Mouse (Mus musculus): ENCODE data around the gene Nagpa. TPM values are rescaled to one million over a fixed set of nuclear protein-coding genes. Genes with fewer than 3 reads are reported as not detected.

Nagpa gene
- polyA plus RNA-seq, 1 experiment from 2014 or later = 11.4 TPM

GRCm38 (mm10) chr16:5184101-5184500, 19.7 kb downstream of the Nagpa start:
- WGBS = 61% methylated on average over 8 of the region's 8 CpGs
- H3K4me2 ChIP-seq (ENCODE audit: low read length) = no peak overlapping the region
- no peak overlapping the region for H3K27ac ChIP-seq (ENCODE audit: low read length)
- H3K9ac ChIP-seq (ENCODE audit: low read depth, low read length) = no peak overlapping the region
- H3K36me3 ChIP-seq (ENCODE audit: control insufficient read depth, insufficient read depth, low read length) = no peaks in the 10 kb centered on the region
- H3K27me3 ChIP-seq (ENCODE audit: control insufficient read depth, insufficient read depth, low read depth, low read length) = no peaks in the 10 kb centered on the region; the same call in 1 of the 2 replicates
- no peak overlapping the region for H3K4me3 ChIP-seq (ENCODE audit: low read depth, low read length)
- no peaks in the 10 kb centered on the region for H3K4me1 ChIP-seq (ENCODE audit: control insufficient read depth, insufficient read depth, low read length)
- ATAC-seq = no peak
- H3K9me3 ChIP-seq (replicated peaks; ENCODE audit: control insufficient read depth, low read length, poor library complexity, severe bottlenecking) = no peaks in the 10 kb centered on the region

- Histone ChIP-seq H3K4me3 (ENCODE audit: low read depth, low read length) (no peak overlapping the region), H3K27me3 (ENCODE audit: control insufficient read depth, insufficient read depth, low read depth, low read length) (no peaks in the 10 kb centered on the region), H3K9ac (ENCODE audit: low read depth, low read length) (no peak overlapping the region), H3K4me2 (ENCODE audit: low read length) (no peak overlapping the region), H3K27ac (ENCODE audit: low read length) (no peak overlapping the region), H3K4me1 (ENCODE audit: control insufficient read depth, insufficient read depth, low read length) (no peaks in the 10 kb centered on the region), H3K9me3 (replicated peaks; ENCODE audit: control insufficient read depth, low read length, poor library complexity, severe bottlenecking) (no peaks in the 10 kb centered on the region), H3K36me3 (ENCODE audit: control insufficient read depth, insufficient read depth, low read length) (no peaks in the 10 kb centered on the region)
- 75% methylated on average over 18 of the region's 18 CpGs for WGBS
- ATAC-seq = no peak
Measured at GRCm38 (mm10) chr16:5183310-5183975, 20.4 kb downstream of the Nagpa start.

- Histone ChIP-seq H3K27ac (ENCODE audit: low read length) (no peak overlapping the region), H3K4me2 (ENCODE audit: low read length) (no peak overlapping the region), H3K4me3 (ENCODE audit: low read depth, low read length) (no peak overlapping the region), H3K27me3 (ENCODE audit: control insufficient read depth, insufficient read depth, low read depth, low read length) (no peaks in the 10 kb centered on the region), H3K9me3 (replicated peaks; ENCODE audit: control insufficient read depth, low read length, poor library complexity, severe bottlenecking) (no peaks in the 10 kb centered on the region), H3K4me1 (ENCODE audit: control insufficient read depth, insufficient read depth, low read length) (no peaks in the 10 kb centered on the region), H3K36me3 (ENCODE audit: control insufficient read depth, insufficient read depth, low read length) (no peaks in the 10 kb centered on the region), H3K9ac (ENCODE audit: low read depth, low read length) (no peak overlapping the region)
- WGBS = 98% methylated on average over 6 of the region's 6 CpGs
- no peak for ATAC-seq
Measured at GRCm38 (mm10) chr16:5172636-5173035, 31.2 kb downstream of the Nagpa start.

- Histone ChIP-seq H3K9me3 (replicated peaks; ENCODE audit: control insufficient read depth, low read length, poor library complexity, severe bottlenecking) (no peaks in the 10 kb centered on the region), H3K4me1 (ENCODE audit: control insufficient read depth, insufficient read depth, low read length) (no peaks in the 10 kb centered on the region), H3K9ac (ENCODE audit: low read depth, low read length) (no peak overlapping the region), H3K27me3 (ENCODE audit: control insufficient read depth, insufficient read depth, low read depth, low read length) (no peaks in the 10 kb centered on the region), H3K36me3 (ENCODE audit: control insufficient read depth, insufficient read depth, low read length) (no peaks in the 10 kb centered on the region), H3K4me2 (ENCODE audit: low read length) (no peak overlapping the region), H3K27ac (ENCODE audit: low read length) (no peak overlapping the region), H3K4me3 (ENCODE audit: low read depth, low read length) (no peak overlapping the region)
- 84% methylated on average over 5 of the region's 5 CpGs for WGBS
- no peak for ATAC-seq
Measured at GRCm38 (mm10) chr16:5168829-5169228, 35.0 kb downstream of the Nagpa start.

- Histone ChIP-seq H3K27me3 (ENCODE audit: control insufficient read depth, insufficient read depth, low read depth, low read length) (no peaks in the 10 kb centered on the region), H3K4me2 (ENCODE audit: low read length) (no peak overlapping the region), H3K9me3 (replicated peaks; ENCODE audit: control insufficient read depth, low read length, poor library complexity, severe bottlenecking) (no peaks in the 10 kb centered on the region), H3K4me3 (ENCODE audit: low read depth, low read length) (no peak overlapping the region), H3K27ac (ENCODE audit: low read length) (no peak overlapping the region), H3K4me1 (ENCODE audit: control insufficient read depth, insufficient read depth, low read length) (no peaks in the 10 kb centered on the region), H3K9ac (ENCODE audit: low read depth, low read length) (no peak overlapping the region), H3K36me3 (ENCODE audit: control insufficient read depth, insufficient read depth, low read length) (no peaks in the 10 kb centered on the region)
- ATAC-seq = no peak
- 82% methylated on average over 2 of the region's 2 CpGs for WGBS
Measured at GRCm38 (mm10) chr16:5168038-5168437, 35.8 kb downstream of the Nagpa start.

GRCm38 (mm10) chr16:5164327-5164726, 39.5 kb downstream of the Nagpa start:
- no peak overlapping the region for H3K4me2 ChIP-seq (ENCODE audit: low read length)
- H3K9me3 ChIP-seq (replicated peaks; ENCODE audit: control insufficient read depth, low read length, poor library complexity, severe bottlenecking) = no peaks in the 10 kb centered on the region
- no peaks in the 10 kb centered on the region for H3K4me1 ChIP-seq (ENCODE audit: control insufficient read depth, insufficient read depth, low read length)
- ATAC-seq = no peak
- H3K27me3 ChIP-seq (ENCODE audit: control insufficient read depth, insufficient read depth, low read depth, low read length) = no peaks in the 10 kb centered on the region
- no peak overlapping the region for H3K9ac ChIP-seq (ENCODE audit: low read depth, low read length)
- H3K36me3 ChIP-seq (ENCODE audit: control insufficient read depth, insufficient read depth, low read length) = no peaks in the 10 kb centered on the region
- no peak overlapping the region for H3K27ac ChIP-seq (ENCODE audit: low read length)
- WGBS = 68% methylated on average over 6 of the region's 6 CpGs
- H3K4me3 ChIP-seq (ENCODE audit: low read depth, low read length) = no peak overlapping the region

- 88% methylated on average over 8 of the region's 8 CpGs for WGBS
- no peak overlapping the region for H3K27ac ChIP-seq (ENCODE audit: low read length)
- H3K36me3 ChIP-seq (ENCODE audit: control insufficient read depth, insufficient read depth, low read length) = no peaks in the 10 kb centered on the region
- no peak for ATAC-seq
- H3K4me2 ChIP-seq (ENCODE audit: low read length) = no peak overlapping the region
- H3K4me3 ChIP-seq (ENCODE audit: low read depth, low read length) = no peak overlapping the region
- H3K4me1 ChIP-seq (ENCODE audit: control insufficient read depth, insufficient read depth, low read length) = no peaks in the 10 kb centered on the region
- H3K9me3 ChIP-seq (replicated peaks; ENCODE audit: control insufficient read depth, low read length, poor library complexity, severe bottlenecking) = no peaks in the 10 kb centered on the region
- H3K9ac ChIP-seq (ENCODE audit: low read depth, low read length) = no peak overlapping the region
- H3K27me3 ChIP-seq (ENCODE audit: control insufficient read depth, insufficient read depth, low read depth, low read length) = no peaks in the 10 kb centered on the region
Measured at GRCm38 (mm10) chr16:5159248-5159647, 44.6 kb downstream of the Nagpa start.

- H3K27ac ChIP-seq (ENCODE audit: low read length) = no peak overlapping the region
- 87% methylated on average over 3 of the region's 3 CpGs for WGBS
- H3K9ac ChIP-seq (ENCODE audit: low read depth, low read length) = no peak overlapping the region
- H3K9me3 ChIP-seq (replicated peaks; ENCODE audit: control insufficient read depth, low read length, poor library complexity, severe bottlenecking) = no peaks in the 10 kb centered on the region
- H3K4me1 ChIP-seq (ENCODE audit: control insufficient read depth, insufficient read depth, low read length) = peaks cover 13% of the 10 kb centered on the region
- no peaks in the 10 kb centered on the region for H3K27me3 ChIP-seq (ENCODE audit: control insufficient read depth, insufficient read depth, low read depth, low read length)
- H3K4me2 ChIP-seq (ENCODE audit: low read length) = no peak overlapping the region
- no peaks in the 10 kb centered on the region for H3K36me3 ChIP-seq (ENCODE audit: control insufficient read depth, insufficient read depth, low read length)
- ATAC-seq = no peak
- no peak overlapping the region for H3K4me3 ChIP-seq (ENCODE audit: low read depth, low read length)
Measured at GRCm38 (mm10) chr16:5157113-5157512, 46.7 kb downstream of the Nagpa start.

GRCm38 (mm10) chr16:5156495-5156894, 47.3 kb downstream of the Nagpa start:
- Histone ChIP-seq H3K9me3 (replicated peaks; ENCODE audit: control insufficient read depth, low read length, poor library complexity, severe bottlenecking) (no peaks in the 10 kb centered on the region), H3K36me3 (ENCODE audit: control insufficient read depth, insufficient read depth, low read length) (no peaks in the 10 kb centered on the region), H3K27me3 (ENCODE audit: control insufficient read depth, insufficient read depth, low read depth, low read length) (no peaks in the 10 kb centered on the region), H3K27ac (ENCODE audit: low read length) (no peak overlapping the region), H3K4me3 (ENCODE audit: low read depth, low read length) (no peak overlapping the region), H3K9ac (ENCODE audit: low read depth, low read length) (no peak overlapping the region), H3K4me1 (ENCODE audit: control insufficient read depth, insufficient read depth, low read length) (peaks cover 13% of the 10 kb centered on the region), H3K4me2 (ENCODE audit: low read length) (no peak overlapping the region)
- WGBS = 64% methylated on average over 2 of the region's 2 CpGs
- ATAC-seq = no peak
